Mouse (Mus musculus) heart, adult 2 months (tissue): ENCODE results near the gene Parvb.

Experiments
- CTCF ChIP-seq: fragments of 200-600 bp; IDR thresholded peaks from 2 replicates; pipeline ENCODE4 v1.8.1; 2022; ENCODE audit warnings: antibody characterized with exemption, mild to moderate bottlenecking, moderate library complexity
- EP300 ChIP-seq: fragments of 200-500 bp; IDR thresholded peaks from 2 replicates; pipeline ENCODE4 v1.6.1; 2011; ENCODE audit warnings: low read depth, low read length, control low read depth; ENCODE audit not compliant: insufficient read depth

GRCm38 (mm10) chr15:84276066-84276465 is 44.2 kb downstream of the Parvb start:
- no peak for TF ChIP-seq CTCF
- TF ChIP-seq EP300: no peak
